Mouse (Mus musculus) heart, adult 8-10 months (tissue): ENCODE data around the gene Rubcn. TPM values are rescaled to one million over a fixed set of nuclear protein-coding genes. Genes with fewer than 3 reads are reported as not detected.

ENCODE experiments used
- DNase-seq: peaks from one replicate; pipeline ENCODE4 v3.0.0; 2022; ENCODE audit warnings: low spot score
- total RNA-seq, 4 experiments: library from RNA; stranded (reverse); gene quantifications; 2 replicates each; pipeline ENCODE4 v1.2.4; 2022

Gene Rubcn
- total RNA-seq, 4 experiments from 2014 or later, result 30.7 to 37.0 (median 34.2) TPM

GRCm38 (mm10) chr16:32818441-32818840 is 59.1 kb downstream of the Rubcn start:
- no peak for DNase-seq

GRCm38 (mm10) chr16:32818036-32818435 is 59.5 kb downstream of the Rubcn start:
- no peak for DNase-seq

- no peak for DNase-seq
Measured at GRCm38 (mm10) chr16:32815160-32815605, 62.4 kb downstream of the Rubcn start.

GRCm38 (mm10) chr16:32814539-32814938 is 63.0 kb downstream of the Rubcn start:
- peak; percentile 35 for DNase-seq

GRCm38 (mm10) chr16:32813771-32814170 is 63.8 kb downstream of the Rubcn start:
- no peak for DNase-seq

- no peak for DNase-seq
Measured at GRCm38 (mm10) chr16:32813362-32813761, 64.2 kb downstream of the Rubcn start.

GRCm38 (mm10) chr16:32812888-32813361 is 64.6 kb downstream of the Rubcn start:
- DNase-seq, result peak; percentile 87

GRCm38 (mm10) chr16:32810321-32810720 is 67.2 kb downstream of the Rubcn start, which contains the start of gene Smbd1:
Gene Smbd1, minus strand, starts transcription at chr16:32810477.
- no peak for DNase-seq

- DNase-seq, result no peak
Measured at GRCm38 (mm10) chr16:32807408-32808185, 70.0 kb downstream of the Rubcn start.

- DNase-seq, result no peak
Measured at GRCm38 (mm10) chr16:32805151-32805550, 72.4 kb downstream of the Rubcn start.

- no peak for DNase-seq
Measured at GRCm38 (mm10) chr16:32803901-32804300, 73.7 kb downstream of the Rubcn start.

- DNase-seq, result peak; percentile 75
Measured at GRCm38 (mm10) chr16:32803252-32803853, 74.2 kb downstream of the Rubcn start.

- no peak for DNase-seq
Measured at GRCm38 (mm10) chr16:32797426-32797689, 80.2 kb downstream of the Rubcn start, which contains the start of gene Muc20. Gene Muc20, minus strand, starts transcription at chr16:32797435.

- no peak for DNase-seq
Measured at GRCm38 (mm10) chr16:32796676-32797425, 80.7 kb downstream of the Rubcn start.

GRCm38 (mm10) chr16:32795177-32795576 is 82.4 kb downstream of the Rubcn start:
- no peak for DNase-seq

- no peak for DNase-seq
Measured at GRCm38 (mm10) chr16:32790056-32790455, 87.5 kb downstream of the Rubcn start.

- DNase-seq, result no peak
Measured at GRCm38 (mm10) chr16:32784840-32785239, 92.7 kb downstream of the Rubcn start.

- DNase-seq, result no peak
Measured at GRCm38 (mm10) chr16:32783324-32784062, 94.1 kb downstream of the Rubcn start.

GRCm38 (mm10) chr16:32778956-32779355 is 98.6 kb downstream of the Rubcn start:
- DNase-seq, result no peak

GRCm38 (mm10) chr16:32776676-32777075 is 100.9 kb downstream of the Rubcn start:
- no peak for DNase-seq
